Mouse (Mus musculus) CH12.LX (cell line): ENCODE data around the gene Vps35l. TPM values are rescaled to one million over a fixed set of nuclear protein-coding genes. Genes with fewer than 3 reads are reported as not detected.

Experiments
- DNase-seq: peaks from one replicate; pipeline ENCODE4 v3.0.0-alpha.2; 2013; ENCODE audit errors: extremely low read depth
- H3K27ac ChIP-seq: 2 replicates; pipeline ENCODE4 v1.5.1; 2012; ENCODE audit warnings: low read depth, mild to moderate bottlenecking, control low read depth, moderate library complexity; ENCODE audit not compliant: insufficient read depth
- H3K27me3 ChIP-seq: replicated peaks from 2 replicates; pipeline ENCODE3; 2012; ENCODE audit warnings: inconsistent platforms
- H3K36me3 ChIP-seq, 2 experiments: replicated peaks in 1 of 2; 2 replicates each; pipeline versions ENCODE3 to v1.6.1; 2012; ENCODE audit warnings: inconsistent platforms in 1 of 2, low read length in 1 of 2, mild to moderate bottlenecking in 1 of 2, mixed read lengths in 1 of 2, moderate library complexity in 1 of 2; ENCODE audit not compliant: control insufficient read depth in 1 of 2, insufficient read depth in 1 of 2
- H3K4me1 ChIP-seq, 2 experiments: 2 replicates each; pipeline ENCODE4 v1.6.1; 2012; ENCODE audit warnings: inconsistent platforms in 1 of 2, moderate library complexity in 1 of 2; ENCODE audit not compliant: insufficient read depth in 2 of 2, control insufficient read depth in 1 of 2
- H3K4me2 ChIP-seq: 2 replicates; pipeline ENCODE4 v1.6.1; 2012; ENCODE audit warnings: low read depth, mild to moderate bottlenecking, control low read depth; ENCODE audit not compliant: poor library complexity, insufficient read depth, severe bottlenecking
- H3K4me3 ChIP-seq, 3 experiments: fragments of 150-350 bp in 1 of 3; sonication (generic) in 1 of 3; replicated peaks in 1 of 3; 2 replicates each; pipeline versions ENCODE3 to v1.5.1; 2011 to 2012; ENCODE audit warnings: low read depth in 2 of 3, low read length in 2 of 3, mild to moderate bottlenecking in 2 of 3, moderate library complexity in 2 of 3, control low read depth in 1 of 3, improper control_type of control experiment in 1 of 3, inconsistent platforms in 1 of 3, mixed read lengths in 1 of 3; ENCODE audit not compliant: poor library complexity in 1 of 3
- H3K79me2 ChIP-seq: replicated peaks from 2 replicates; pipeline ENCODE4 v1.6.1; 2012; ENCODE audit warnings: mild to moderate bottlenecking, moderate library complexity; ENCODE audit not compliant: control insufficient read depth, poor library complexity, insufficient read depth, severe bottlenecking; ENCODE audit errors: extremely low read depth
- H3K9ac ChIP-seq: 2 replicates; pipeline ENCODE4 v1.6.1; 2012; ENCODE audit warnings: low read depth, mild to moderate bottlenecking, control low read depth, moderate library complexity; ENCODE audit not compliant: insufficient read depth
- H3K9me3 ChIP-seq: replicated peaks from 2 replicates; pipeline ENCODE3; 2012; ENCODE audit warnings: low read length, inconsistent platforms, mixed read lengths
- ELF1 ChIP-seq: IDR thresholded peaks from 2 replicates; pipeline ENCODE4 v1.6.1; 2014; ENCODE audit warnings: low read depth, mild to moderate bottlenecking, inconsistent platforms, low read length, improper control_type of control experiment
- EP300 ChIP-seq: IDR thresholded peaks from 2 replicates; pipeline ENCODE4 v1.6.1; 2011; ENCODE audit warnings: low read length, improper control_type of control experiment
- ETS1 ChIP-seq: conservative IDR thresholded peaks from 2 replicates; pipeline ENCODE4 v1.6.1; 2012; ENCODE audit warnings: low read depth, mild to moderate bottlenecking, inconsistent platforms, low read length, improper control_type of control experiment, moderate library complexity
- HCFC1 ChIP-seq: IDR thresholded peaks from 2 replicates; pipeline ENCODE4 v1.6.1; 2012; ENCODE audit warnings: low read depth, mild to moderate bottlenecking, inconsistent platforms, low read length, improper control_type of control experiment
- IRF4 ChIP-seq: IDR thresholded peaks from 2 replicates; pipeline ENCODE4 v1.6.1; 2014; ENCODE audit warnings: low read depth, mild to moderate bottlenecking, inconsistent platforms, low read length, improper control_type of control experiment
- JUN ChIP-seq: IDR thresholded peaks from 2 replicates; pipeline ENCODE4 v1.6.1; 2011; ENCODE audit warnings: low read depth, mild to moderate bottlenecking, low read length, improper control_type of control experiment, moderate library complexity; ENCODE audit not compliant: insufficient read depth
- JUND ChIP-seq: conservative IDR thresholded peaks from 2 replicates; pipeline ENCODE4 v1.6.1; 2011; ENCODE audit warnings: low read depth, low read length, improper control_type of control experiment
- KAT2A ChIP-seq: IDR thresholded peaks from 2 replicates; pipeline ENCODE4 v1.6.1; 2012; ENCODE audit warnings: low read length, improper control_type of control experiment, inconsistent platforms; ENCODE audit not compliant: insufficient replicate concordance
- MAFK ChIP-seq: IDR thresholded peaks from 2 replicates; pipeline ENCODE4 v1.6.1; 2011; ENCODE audit warnings: low read length, improper control_type of control experiment; ENCODE audit not compliant: insufficient replicate concordance
- MAX ChIP-seq: IDR thresholded peaks from 2 replicates; pipeline ENCODE4 v1.6.1; 2011; ENCODE audit warnings: low read length, improper control_type of control experiment
- MAZ ChIP-seq: IDR thresholded peaks from 2 replicates; pipeline ENCODE4 v1.6.1; 2012; ENCODE audit warnings: low read depth, mild to moderate bottlenecking, inconsistent platforms, low read length, improper control_type of control experiment, moderate library complexity
- MEF2A ChIP-seq: IDR thresholded peaks from 2 replicates; pipeline ENCODE4 v1.6.1; 2014; ENCODE audit warnings: low read depth, mild to moderate bottlenecking, inconsistent platforms, low read length, improper control_type of control experiment, borderline replicate concordance
- MXI1 ChIP-seq: IDR thresholded peaks from 2 replicates; pipeline ENCODE4 v1.6.1; 2011; ENCODE audit warnings: mild to moderate bottlenecking, low read depth, low read length, improper control_type of control experiment
- MYC ChIP-seq: IDR thresholded peaks from 2 replicates; pipeline ENCODE4 v1.6.1; 2011; ENCODE audit warnings: low read depth, mild to moderate bottlenecking, improper control_type of control experiment, low read length
- NELFE ChIP-seq: IDR thresholded peaks from 2 replicates; pipeline ENCODE4 v1.6.1; 2011; ENCODE audit warnings: low read depth, low read length, improper control_type of control experiment
- POLR2A ChIP-seq: IDR thresholded peaks from 2 replicates; pipeline ENCODE4 v1.6.1; 2011; ENCODE audit warnings: low read depth, mild to moderate bottlenecking, improper control_type of control experiment, low read length
- RAD21 ChIP-seq: IDR thresholded peaks from 2 replicates; pipeline ENCODE4 v1.6.1; 2011; ENCODE audit warnings: low read depth, mild to moderate bottlenecking, low read length, improper control_type of control experiment, moderate library complexity
- RCOR1 ChIP-seq: conservative IDR thresholded peaks from 2 replicates; pipeline ENCODE4 v1.6.1; 2012; ENCODE audit warnings: low read depth, mild to moderate bottlenecking, inconsistent platforms, low read length, improper control_type of control experiment
- SIN3A ChIP-seq: IDR thresholded peaks from 2 replicates; pipeline ENCODE4 v1.6.1; 2012; ENCODE audit warnings: low read length, improper control_type of control experiment, inconsistent platforms
- TBP ChIP-seq: conservative IDR thresholded peaks from 2 replicates; pipeline ENCODE4 v1.6.1; 2011; ENCODE audit warnings: low read depth, low read length, improper control_type of control experiment
- TCF12 ChIP-seq: IDR thresholded peaks from 2 replicates; pipeline ENCODE4 v1.6.1; 2014; ENCODE audit warnings: low read depth, mild to moderate bottlenecking, inconsistent platforms, low read length, improper control_type of control experiment
- UBTF ChIP-seq: IDR thresholded peaks from 2 replicates; pipeline ENCODE4 v1.6.1; 2012; ENCODE audit warnings: low read depth, mild to moderate bottlenecking, inconsistent platforms, low read length, improper control_type of control experiment, moderate library complexity
- USF1 ChIP-seq: IDR thresholded peaks from 2 replicates; pipeline ENCODE4 v1.6.1; 2014; ENCODE audit warnings: low read depth, mild to moderate bottlenecking, inconsistent platforms, low read length, improper control_type of control experiment
- ZKSCAN1 ChIP-seq: IDR thresholded peaks from 2 replicates; pipeline ENCODE4 v1.6.1; 2012; ENCODE audit warnings: low read depth, inconsistent platforms, low read length, improper control_type of control experiment, borderline replicate concordance
- ZMIZ1 ChIP-seq: IDR thresholded peaks from 2 replicates; pipeline ENCODE4 v1.6.1; 2012; ENCODE audit warnings: low read depth, mild to moderate bottlenecking, inconsistent platforms, low read length, improper control_type of control experiment
- dilution Hi-C: fragments of 300-500 bp; cut with MboI; formaldehyde crosslinking; loops from 2 replicates; pipeline ENCODE4 v1.14.3; 2020; ENCODE audit warnings: low sequenced_read_pairs; ENCODE audit not compliant: extremely low pct_unique_long_range_greater_than_20kb, extremely low pct_ligation_motif_present
- in situ Hi-C: fragments of 300-500 bp; cut with MboI; formaldehyde crosslinking; loops from 3 replicates; pipeline ENCODE4 v1.14.3; 2019; ENCODE audit warnings: low sequenced_read_pairs, low pct_ligation_motif_present, low pct_unique_long_range_greater_than_20kb, mixed read lengths
- polyA plus RNA-seq: library from polyadenylated mRNA; unstranded; fragments of >175 nt; gene quantifications from 2 replicates; pipeline ENCODE4 v1.2.1, GENCODE M21; 2012; ENCODE audit warnings: low read depth; ENCODE audit not compliant: insufficient read length
- total RNA-seq, 2 experiments: library from RNA; depleted of rRNA; stranded (reverse); fragments of 300-350 nt in 1 of 2; fragments of >200 nt in 1 of 2; gene quantifications; 2 replicates each; pipeline ENCODE4 v1.2.3; 2012 to 2014

The Vps35l gene
- total and polyA plus RNA-seq, 3 experiments = 43.9 to 57.7 (median 54.7) TPM

- no peak overlapping the region for H3K27ac ChIP-seq
- dilution Hi-C loops = no loop called here
- TF ChIP-seq MAX (no peak), ZMIZ1 (no peak), POLR2A (no peak), RAD21 (no peak), JUN (no peak), MAZ (no peak), IRF4 (no peak), MAFK (no peak), MYC (no peak), ETS1 (no peak), MEF2A (no peak), USF1 (no peak), TCF12 (no peak)
- TF ChIP-seq, all 38 proteins: peak for 0
- in situ Hi-C loops = no loop called here
- Histone ChIP-seq H3K27me3 (no peaks in the 10 kb centered on the region), H3K79me2 (no peaks in the 10 kb centered on the region), H3K4me2 (no peak overlapping the region), H3K9me3 (no peaks in the 10 kb centered on the region), H3K4me1 (no peaks in the 10 kb centered on the region), H3K4me3 (no peak overlapping the region), H3K9ac (no peak overlapping the region), H3K36me3 (no peaks in the 10 kb centered on the region)
- DNase-seq = no peak
Measured at GRCm38 (mm10) chr7:118883957-118884356, 143.9 kb downstream of the Vps35l start.

GRCm38 (mm10) chr7:118884969-118885368 is 144.9 kb downstream of the Vps35l start:
- in situ Hi-C loops (no loop called here), dilution Hi-C loops (no loop called here)
- H3K9me3 ChIP-seq = no peaks in the 10 kb centered on the region
- no peaks in the 10 kb centered on the region for H3K79me2 ChIP-seq
- no peak overlapping the region for H3K4me2 ChIP-seq
- DNase-seq = no peak
- H3K9ac ChIP-seq = no peak overlapping the region
- H3K36me3 ChIP-seq = no peaks in the 10 kb centered on the region
- TF ChIP-seq ZKSCAN1 (no peak), ZMIZ1 (no peak), ELF1 (no peak), MEF2A (no peak), USF1 (no peak), MAZ (no peak), TCF12 (no peak), RCOR1 (no peak), HCFC1 (no peak), RAD21 (no peak), NELFE (no peak), MYC (no peak), MXI1 (no peak), SIN3A (no peak), JUND (no peak), EP300 (no peak), KAT2A (no peak), UBTF (no peak), JUN (no peak), TBP (no peak)
- TF ChIP-seq, all 38 proteins: peak for 0
- no peak overlapping the region for H3K4me3 ChIP-seq
- H3K27me3 ChIP-seq = no peaks in the 10 kb centered on the region
- H3K27ac ChIP-seq = no peak overlapping the region
- no peaks in the 10 kb centered on the region for H3K4me1 ChIP-seq
